Mouse (Mus musculus) stomach, embryonic 16.5 days (tissue): ENCODE data around the gene Shbg. TPM values are rescaled to one million over a fixed set of nuclear protein-coding genes. Genes with fewer than 3 reads are reported as not detected.

Experiments used
- ATAC-seq: fragments of 200-750 bp; cut with Nextera tagmentation; 2 replicates; pipeline ENCODE4 v1.8.0; 2017; ENCODE audit warnings: moderate number of reproducible peaks, moderate TSS enrichment; ENCODE audit not compliant: insufficient read depth, low FRiP score
- H3K27ac ChIP-seq: fragments of 300-500 bp; sonication (generic); 2 replicates; pipeline ENCODE4 v1.5.1; 2014; ENCODE audit warnings: low read length
- H3K27me3 ChIP-seq: fragments of 300-500 bp; sonication (generic); 2 replicates; pipeline ENCODE4 v1.6.1; 2014; ENCODE audit warnings: low read length, control low read depth, mixed read lengths; ENCODE audit not compliant: control insufficient read depth, insufficient read depth
- H3K36me3 ChIP-seq: fragments of 300-500 bp; sonication (generic); 2 replicates; pipeline ENCODE4 v1.6.1; 2014; ENCODE audit warnings: low read length; ENCODE audit not compliant: control insufficient read depth, insufficient read depth
- H3K4me1 ChIP-seq: fragments of 300-500 bp; sonication (generic); 2 replicates; pipeline ENCODE4 v1.6.1; 2014; ENCODE audit warnings: low read length, control low read depth, mixed read lengths; ENCODE audit not compliant: control insufficient read depth, insufficient read depth
- H3K4me2 ChIP-seq: fragments of 300-500 bp; sonication (generic); 2 replicates; pipeline ENCODE4 v1.6.1; 2014; ENCODE audit warnings: low read depth, low read length, mixed read lengths
- H3K4me3 ChIP-seq: fragments of 300-500 bp; sonication (generic); replicated peaks from 2 replicates; pipeline ENCODE4 v1.5.1; 2014; ENCODE audit warnings: mild to moderate bottlenecking, low read length
- H3K9ac ChIP-seq: fragments of 300-500 bp; sonication (generic); 2 replicates; pipeline ENCODE4 v1.6.1; 2014; ENCODE audit warnings: low read length
- H3K9me3 ChIP-seq: fragments of 300-500 bp; sonication (generic); replicated peaks from 2 replicates; pipeline ENCODE4 v1.6.1; 2016; ENCODE audit warnings: low read length, control low read depth; ENCODE audit not compliant: control insufficient read depth
- WGBS: fragments of 180-500 bp; shearing (Covaris S2); extraction: QIAGEN DNeasy Blood & Tissue Kit; methylation state at CpG from one replicate; pipeline ENCODE4 v1.1.7; 2014; 5-methylcytosine and 5-hydroxymethylcytosine counted together
- polyA plus RNA-seq: library from polyadenylated mRNA; unstranded; fragments of >200 nt; fragmentation: Nextera tagmentation; extraction: Ambion mirVana; gene quantifications from 2 replicates; pipeline ENCODE4 v1.2.1, GENCODE M21; 2015

Gene Shbg
- polyA plus RNA-seq, 1 experiment from 2014 or later: 2.2 TPM

GRCm38 (mm10) chr11:69582230-69582805, 35.4 kb downstream of the Shbg start:
- H3K9me3 ChIP-seq: no peaks in the 10 kb centered on the region
- peak overlapping the region; percentile 40; the same call in 1 of the 2 replicates for H3K9ac ChIP-seq
- H3K36me3 ChIP-seq: peaks cover 4% of the 10 kb centered on the region; the same call in 1 of the 2 replicates
- H3K27me3 ChIP-seq: no peaks in the 10 kb centered on the region
- no peak for ATAC-seq
- WGBS: 62% methylated on average over 9 of the region's 9 CpGs
- H3K4me3 ChIP-seq: peak overlapping the region; percentile 87; the same call in 1 of the 2 replicates
- H3K27ac ChIP-seq: no peak overlapping the region
- H3K4me1 ChIP-seq: peaks cover 21% of the 10 kb centered on the region
- H3K4me2 ChIP-seq: peak overlapping the region; percentile 75

GRCm38 (mm10) chr11:69581814-69582213, 35.9 kb downstream of the Shbg start:
- no peaks in the 10 kb centered on the region for H3K27me3 ChIP-seq
- peak overlapping the region; percentile 87 for H3K4me3 ChIP-seq
- peak overlapping the region; percentile 97 for H3K27ac ChIP-seq
- H3K4me2 ChIP-seq: peak overlapping the region; percentile 75
- H3K9ac ChIP-seq: peak overlapping the region; percentile 85
- H3K9me3 ChIP-seq: no peaks in the 10 kb centered on the region
- peaks cover 4% of the 10 kb centered on the region; the same call in 1 of the 2 replicates for H3K36me3 ChIP-seq
- ATAC-seq: no peak
- peaks cover 26% of the 10 kb centered on the region for H3K4me1 ChIP-seq
- WGBS: 1% methylated on average over 8 of the region's 8 CpGs

- WGBS: under 1% methylated on average over 36 of the region's 36 CpGs
- Histone ChIP-seq H3K4me2 (peak overlapping the region; percentile 75), H3K9ac (peak overlapping the region; percentile 85), H3K27ac (peak overlapping the region; percentile 97), H3K27me3 (no peaks in the 10 kb centered on the region), H3K4me3 (peak overlapping the region; percentile 87), H3K36me3 (no peaks in the 10 kb centered on the region), H3K4me1 (peaks cover 26% of the 10 kb centered on the region), H3K9me3 (no peaks in the 10 kb centered on the region)
- ATAC-seq: peak; percentile 85
These were observed 36.5 kb downstream of the Shbg start for GRCm38 (mm10) chr11:69581147-69581688.

GRCm38 (mm10) chr11:69580572-69581146, 37.0 kb downstream of the Shbg start:
- H3K4me1 ChIP-seq: peaks cover 26% of the 10 kb centered on the region
- no peak for ATAC-seq
- peak overlapping the region; percentile 72 for H3K4me2 ChIP-seq
- peak overlapping the region; percentile 85 for H3K9ac ChIP-seq
- under 1% methylated on average over 25 of the region's 25 CpGs for WGBS
- no peaks in the 10 kb centered on the region for H3K27me3 ChIP-seq
- H3K4me3 ChIP-seq: peak overlapping the region; percentile 87
- no peaks in the 10 kb centered on the region for H3K9me3 ChIP-seq
- H3K27ac ChIP-seq: peak overlapping the region; percentile 97
- H3K36me3 ChIP-seq: no peaks in the 10 kb centered on the region

GRCm38 (mm10) chr11:69580091-69580514, 37.6 kb downstream of the Shbg start, which contains the start of the genes Wrap53 and Trp53:
Gene Wrap53 (minus strand): TSS chr11:69580255.
Gene Trp53 (plus strand): TSS chr11:69580359.
- Histone ChIP-seq H3K9ac (peak within 1 kb of the TSS; percentile 90), H3K27me3 (no peaks in the 10 kb centered on the region), H3K9me3 (no peaks in the 10 kb centered on the region), H3K4me3 (peak within 1 kb of the TSS; percentile 87), H3K27ac (peak within 1 kb of the TSS; percentile 97), H3K36me3 (no peaks in the 10 kb centered on the region), H3K4me1 (peaks cover 26% of the 10 kb centered on the region), H3K4me2 (peak within 1 kb of the TSS; percentile 72)
- under 1% methylated on average over 13 of the region's 13 CpGs for WGBS
- peak; percentile 70 for ATAC-seq

- H3K4me2 ChIP-seq: peak overlapping the region; percentile 72
- no peaks in the 10 kb centered on the region for H3K9me3 ChIP-seq
- under 1% methylated on average over 39 of the region's 39 CpGs for WGBS
- no peaks in the 10 kb centered on the region for H3K36me3 ChIP-seq
- peaks cover 23% of the 10 kb centered on the region for H3K4me1 ChIP-seq
- H3K9ac ChIP-seq: peak overlapping the region; percentile 90
- peak overlapping the region; percentile 97 for H3K27ac ChIP-seq
- peak overlapping the region; percentile 87 for H3K4me3 ChIP-seq
- H3K27me3 ChIP-seq: no peaks in the 10 kb centered on the region
- ATAC-seq: peak; percentile 92
These were observed 38.3 kb downstream of the Shbg start for GRCm38 (mm10) chr11:69579128-69580017.

GRCm38 (mm10) chr11:69578301-69578700, 39.4 kb downstream of the Shbg start:
- 10% methylated on average over 15 of the region's 15 CpGs for WGBS
- no peak for ATAC-seq
- H3K4me1 ChIP-seq: peaks cover 23% of the 10 kb centered on the region
- H3K4me3 ChIP-seq: peak overlapping the region; percentile 87
- H3K4me2 ChIP-seq: peak overlapping the region; percentile 68
- H3K27me3 ChIP-seq: no peaks in the 10 kb centered on the region
- H3K36me3 ChIP-seq: no peaks in the 10 kb centered on the region
- H3K27ac ChIP-seq: no peak overlapping the region; the same call in 1 of the 2 replicates
- H3K9ac ChIP-seq: peak overlapping the region; percentile 90
- H3K9me3 ChIP-seq: no peaks in the 10 kb centered on the region

GRCm38 (mm10) chr11:69576307-69576706, 41.4 kb downstream of the Shbg start:
- ATAC-seq: no peak
- H3K9ac ChIP-seq: no peak overlapping the region
- WGBS: 72% methylated on average over 5 of the region's 5 CpGs
- no peaks in the 10 kb centered on the region for H3K36me3 ChIP-seq
- peaks cover 18% of the 10 kb centered on the region for H3K4me1 ChIP-seq
- H3K4me2 ChIP-seq: no peak overlapping the region
- no peaks in the 10 kb centered on the region for H3K9me3 ChIP-seq
- H3K27me3 ChIP-seq: no peaks in the 10 kb centered on the region
- H3K27ac ChIP-seq: no peak overlapping the region
- H3K4me3 ChIP-seq: no peak overlapping the region
